Mouse (Mus musculus): Measurements from ENCODE around the gene Pik3cd. TPM values are rescaled to one million over a fixed set of nuclear protein-coding genes. Genes with fewer than 3 reads are reported as not detected.

Pik3cd gene
- 18.1 and 18.6 TPM in 2 replicates for polyA plus RNA-seq (2012; rRNA removed)

DNA sequence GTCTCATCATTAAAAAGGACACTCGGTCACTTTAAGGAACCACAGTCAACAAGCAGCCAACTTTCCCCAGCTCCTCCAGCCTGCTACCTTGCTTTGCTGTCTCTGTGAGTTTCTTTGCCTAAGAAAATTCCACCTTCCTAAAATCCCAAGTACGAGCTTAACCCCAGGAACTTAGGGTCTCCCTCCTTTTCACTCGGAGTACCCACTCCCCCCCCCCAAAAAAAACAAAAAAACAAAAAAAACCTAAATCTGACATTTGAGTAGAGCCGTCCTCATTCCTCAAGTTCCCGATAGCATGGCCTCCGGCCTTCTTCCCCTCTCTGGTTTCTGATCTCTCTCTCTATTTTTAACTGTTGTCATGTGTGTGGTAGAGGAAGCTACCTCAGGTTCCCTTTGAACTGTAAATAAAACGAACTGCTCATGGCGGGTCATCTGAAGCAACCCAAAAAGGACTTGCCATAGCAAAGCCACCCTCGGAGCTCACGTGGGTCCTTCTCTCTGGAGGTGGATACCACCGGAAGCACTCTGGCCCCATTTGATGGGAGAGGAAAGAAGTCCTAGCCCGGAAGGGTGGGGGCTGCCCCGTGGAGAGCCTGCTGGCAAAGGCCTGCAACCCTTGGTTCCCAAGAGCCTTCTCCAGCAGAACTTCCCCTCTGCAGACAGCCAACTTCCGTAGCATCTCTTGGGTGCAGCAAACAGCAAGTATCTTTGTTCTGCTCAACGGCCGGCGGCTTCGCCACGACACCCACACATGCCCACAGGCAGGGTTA lies at the start of gene Pik3cd:
TSS of gene Pik3cd (minus strand) at position 362 of the 770 bp plus-strand sequence.

DNA sequence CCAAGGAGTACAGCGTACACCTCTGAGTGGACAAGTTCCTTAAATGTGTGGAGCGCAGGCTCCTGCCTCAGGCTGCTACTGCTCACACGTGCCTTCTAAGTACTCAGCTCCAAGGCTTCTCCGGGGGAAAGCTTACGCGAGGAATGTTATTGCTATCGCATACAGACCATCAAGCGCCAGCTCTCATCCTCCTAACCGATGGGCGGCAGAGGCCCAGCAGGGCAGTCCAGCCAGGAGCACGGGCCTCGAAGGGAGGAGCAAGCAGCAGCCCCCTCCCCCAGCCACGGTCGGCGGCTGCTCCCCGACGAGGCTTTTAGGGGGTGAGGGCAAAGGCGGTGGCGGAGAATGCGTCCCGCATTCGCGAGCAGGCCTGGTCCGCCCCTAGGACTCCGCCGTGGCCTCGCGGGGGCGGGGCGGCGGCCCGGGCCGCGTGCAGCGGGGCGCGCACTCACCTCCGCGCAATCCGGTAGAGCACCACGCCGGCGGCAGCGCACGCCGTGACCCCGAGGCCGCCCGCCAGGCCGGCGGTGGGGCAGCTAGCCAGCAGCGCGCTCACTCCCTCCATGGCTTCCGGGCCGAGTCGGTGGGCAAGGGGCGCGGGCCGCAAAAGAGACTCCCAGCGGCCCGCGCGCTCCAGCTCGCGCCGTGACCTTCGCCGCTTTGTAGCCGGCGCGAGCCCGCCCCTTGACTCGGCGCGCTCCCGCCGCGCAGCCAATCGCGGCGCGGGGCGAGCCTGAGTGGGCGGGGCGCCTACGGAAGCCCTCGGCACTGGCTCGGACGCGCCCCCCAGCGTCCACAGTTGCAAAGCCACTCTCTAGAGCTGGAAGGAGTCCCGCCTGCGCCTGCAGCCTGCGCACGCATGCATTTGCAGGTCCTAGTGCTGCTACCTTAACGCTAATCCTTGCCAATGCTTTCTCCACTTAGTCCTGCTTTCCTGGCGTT lies 35.3 kb upstream of the Pik3cd start, which contains the start of gene Tmem201:
TSS of gene Tmem201 (minus strand) at position 662 of the 942 bp plus-strand sequence.

Other genes starting within 250 kb of the Pik3cd start
- gene Rbp7, start 247.6 kb downstream of the Pik3cd start, polyA plus RNA-seq (2012; rRNA removed): 0.14 and 0.19 TPM in 2 replicates
- not detected in 2 replicates for gene Tmem274, start 225.2 kb downstream of the Pik3cd start, polyA plus RNA-seq (2012; rRNA removed)
- gene Nmnat1, start 217.4 kb downstream of the Pik3cd start, polyA plus RNA-seq (2012; rRNA removed): 8.5 and 9.8 TPM in 2 replicates
- 32.6 and 34.3 TPM in 2 replicates for gene Lzic, start 217.3 kb downstream of the Pik3cd start, polyA plus RNA-seq (2012; rRNA removed)
- 49.6 and 54.3 TPM in 2 replicates for gene Ctnnbip1, start 184.3 kb downstream of the Pik3cd start, polyA plus RNA-seq (2012; rRNA removed)
- 90.7 and 108 TPM in 2 replicates for gene Clstn1, start 116.1 kb downstream of the Pik3cd start, polyA plus RNA-seq (2012; rRNA removed)
- gene Tmem201, start 35.5 kb upstream of the Pik3cd start, polyA plus RNA-seq (2012; rRNA removed): 61.1 and 63.6 TPM in 2 replicates
- 13.6 and 14.2 TPM in 2 replicates for gene Slc25a33, start 71.7 kb upstream of the Pik3cd start, polyA plus RNA-seq (2012; rRNA removed)